Mouse (Mus musculus): Measurements from ENCODE around the gene Esp6. TPM values are rescaled to one million over a fixed set of nuclear protein-coding genes. Genes with fewer than 3 reads are reported as not detected.
"Not testable (repeated sequence)": the region's sequence is repeated elsewhere in the genome, so short reads cannot be mapped to it uniquely, and the experiment has no call there.

The Esp6 gene
- polyA plus RNA-seq (2012), result not detected in 2 replicates

DNA sequence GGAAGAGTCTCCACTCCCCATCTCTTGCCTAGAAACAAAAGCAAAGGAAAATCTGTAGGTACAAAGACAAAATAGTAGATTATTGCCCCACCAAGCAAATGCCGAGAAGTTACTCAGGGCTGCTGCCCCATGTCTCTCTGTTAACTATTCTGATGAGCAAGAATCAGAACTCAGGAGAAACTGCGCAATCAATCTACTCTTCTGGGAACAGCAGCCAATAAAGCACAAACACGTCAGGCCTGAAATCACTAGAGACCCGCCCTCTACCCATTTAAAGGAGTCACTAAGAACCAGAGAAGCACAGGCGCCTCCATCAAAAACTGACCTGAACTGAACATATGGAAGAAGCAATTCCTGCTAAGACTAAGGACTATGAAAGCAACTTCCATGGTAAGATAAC is at the start of gene Esp6:
Esp6 (plus strand) TSS at position 301 of the 400 bp plus-strand sequence.
- Histone ChIP-seq H3K4me1 (ENCODE audit: control insufficient read depth) (no peaks in the 10 kb centered on the region), H3K36me3 (ENCODE audit: control insufficient read depth) (no peaks in the 10 kb centered on the region), H3K27me3 (ENCODE audit: control insufficient read depth) (no peaks in the 10 kb centered on the region), H3K9me3 (ENCODE audit: control insufficient read depth, low read length) (no peaks in the 10 kb centered on the region), H3K4me3 (replicated peaks) (no peak within 1 kb of the TSS)
- TF ChIP-seq GATA1 (IDR thresholded peaks at IDR 0.05; ENCODE audit: low read length), result no peak
- TF ChIP-seq TAL1 (IDR thresholded peaks at IDR 0.05; ENCODE audit: low read length), result no peak

DNA sequence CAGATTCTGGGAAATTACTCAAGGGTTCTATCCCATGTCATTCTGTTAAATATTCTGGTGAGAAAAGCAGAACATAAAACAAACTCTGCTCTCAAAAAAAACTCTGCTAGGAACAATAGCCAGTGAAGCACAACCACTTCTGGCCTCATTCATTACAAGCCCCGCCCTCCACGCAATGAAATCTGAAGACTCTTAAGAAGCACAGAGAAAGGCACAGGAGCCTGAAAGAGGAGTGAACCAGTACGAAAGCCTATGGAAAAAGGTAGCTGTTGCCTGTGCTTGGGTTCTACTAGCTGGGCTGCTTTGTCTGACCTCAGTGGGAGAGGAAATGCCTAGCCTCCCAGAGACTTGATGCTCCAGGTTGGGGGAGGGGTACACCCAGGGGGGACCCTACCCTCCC is 41.5 kb upstream of the Esp6 start, which contains the start of gene Esp8:
Esp8 (plus strand) TSS at position 205 of the 400 bp plus-strand sequence.
- no peaks in the 10 kb centered on the region for H3K9me3 ChIP-seq (ENCODE audit: control insufficient read depth, low read length)
- no peaks in the 10 kb centered on the region for H3K36me3 ChIP-seq (ENCODE audit: control insufficient read depth)
- no peak for TF ChIP-seq TAL1 (IDR thresholded peaks at IDR 0.05; ENCODE audit: low read length)
- no peak for TF ChIP-seq GATA1 (IDR thresholded peaks at IDR 0.05; ENCODE audit: low read length)
- H3K27me3 ChIP-seq (ENCODE audit: control insufficient read depth), result no peaks in the 10 kb centered on the region
- no peak within 1 kb of the TSS for H3K4me3 ChIP-seq (replicated peaks)
- no peaks in the 10 kb centered on the region for H3K4me1 ChIP-seq (ENCODE audit: control insufficient read depth)

DNA sequence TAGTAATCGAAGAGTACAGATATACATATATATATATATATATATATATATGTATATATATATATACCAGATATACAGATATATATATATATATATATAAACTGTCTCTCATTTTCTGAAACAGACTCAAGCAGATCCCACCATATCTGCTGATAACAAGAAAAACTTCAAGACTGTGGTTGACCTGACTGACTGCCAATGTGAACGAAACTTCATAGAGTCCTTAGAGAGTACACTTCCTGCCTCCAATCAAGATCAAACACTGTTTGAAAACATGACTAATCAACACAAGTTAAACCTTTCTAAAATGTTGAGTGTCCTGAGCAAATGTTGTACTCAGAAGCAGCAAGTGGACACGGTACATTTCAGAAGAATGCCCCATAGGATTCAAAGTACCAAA is 31.5 kb upstream of the Esp6 start:
- no peaks in the 10 kb centered on the region for H3K4me1 ChIP-seq (ENCODE audit: control insufficient read depth)

DNA sequence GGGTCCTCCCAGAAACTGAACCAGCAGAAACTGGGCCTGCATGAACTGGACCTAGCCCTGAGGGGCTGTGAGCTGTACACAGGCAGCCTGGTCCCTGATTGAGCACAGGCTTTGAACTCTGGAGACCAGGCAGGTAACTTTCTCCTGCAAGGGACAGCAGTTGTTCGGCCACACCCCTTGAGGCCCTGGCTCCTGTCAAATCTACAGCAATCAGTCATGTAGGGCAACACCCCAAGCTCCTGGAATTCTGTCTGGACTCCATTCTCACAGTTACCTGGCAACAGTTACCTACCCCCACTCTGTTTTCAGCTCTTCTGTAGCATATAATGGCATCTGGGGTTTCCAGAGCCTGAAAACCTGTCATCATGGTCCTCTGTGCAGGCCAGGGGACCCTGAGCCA is 30.2 kb upstream of the Esp6 start:
- Histone ChIP-seq H3K9me3 (ENCODE audit: control insufficient read depth, low read length) (no peaks in the 10 kb centered on the region; the same call in 1 of the 2 replicates), H3K36me3 (ENCODE audit: control insufficient read depth) (no peaks in the 10 kb centered on the region), H3K4me1 (ENCODE audit: control insufficient read depth) (no peaks in the 10 kb centered on the region), H3K27me3 (ENCODE audit: control insufficient read depth) (no peaks in the 10 kb centered on the region), H3K4me3 (replicated peaks) (no peak overlapping the region)
- TF ChIP-seq GATA1 (IDR thresholded peaks at IDR 0.05; ENCODE audit: low read length) (no peak), TAL1 (IDR thresholded peaks at IDR 0.05; ENCODE audit: low read length) (no peak)

More for the DNA sequence above, 31.5 kb upstream of the Esp6 start:
- TF ChIP-seq GATA1 (IDR thresholded peaks at IDR 0.05; ENCODE audit: low read length) (no peak), TAL1 (IDR thresholded peaks at IDR 0.05; ENCODE audit: low read length) (no peak)
- no peaks in the 10 kb centered on the region for H3K27me3 ChIP-seq (ENCODE audit: control insufficient read depth)
- no peaks in the 10 kb centered on the region for H3K36me3 ChIP-seq (ENCODE audit: control insufficient read depth)
- no peak overlapping the region for H3K4me3 ChIP-seq (replicated peaks)
- H3K9me3 ChIP-seq (ENCODE audit: control insufficient read depth, low read length), result no peaks in the 10 kb centered on the region; the same call in 1 of the 2 replicates

DNA sequence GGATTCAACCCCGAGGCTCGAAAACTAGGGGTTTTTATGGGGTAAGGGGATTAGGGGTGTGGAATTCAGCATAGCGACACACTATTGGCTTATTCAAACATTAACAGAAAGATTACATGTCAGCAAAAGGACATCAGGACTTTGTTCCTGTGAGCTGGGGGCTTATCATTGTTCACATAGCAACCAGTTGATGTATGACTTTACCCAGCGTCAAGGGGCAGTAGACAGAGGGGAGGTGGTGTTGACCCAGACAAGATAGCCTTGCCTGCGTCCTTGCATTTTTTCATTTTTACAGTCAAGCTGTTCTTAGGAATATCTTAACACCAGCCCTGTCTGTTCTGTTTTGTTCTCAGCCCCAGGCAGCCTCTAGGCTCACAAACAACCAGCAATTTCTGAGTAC is 14.3 kb upstream of the Esp6 start:
- H3K9me3 ChIP-seq (ENCODE audit: control insufficient read depth, low read length); H3K4me3 ChIP-seq (replicated peaks); H3K4me1 ChIP-seq (ENCODE audit: control insufficient read depth); H3K36me3 ChIP-seq (ENCODE audit: control insufficient read depth); H3K27me3 ChIP-seq (ENCODE audit: control insufficient read depth): not testable (repeated sequence)

DNA sequence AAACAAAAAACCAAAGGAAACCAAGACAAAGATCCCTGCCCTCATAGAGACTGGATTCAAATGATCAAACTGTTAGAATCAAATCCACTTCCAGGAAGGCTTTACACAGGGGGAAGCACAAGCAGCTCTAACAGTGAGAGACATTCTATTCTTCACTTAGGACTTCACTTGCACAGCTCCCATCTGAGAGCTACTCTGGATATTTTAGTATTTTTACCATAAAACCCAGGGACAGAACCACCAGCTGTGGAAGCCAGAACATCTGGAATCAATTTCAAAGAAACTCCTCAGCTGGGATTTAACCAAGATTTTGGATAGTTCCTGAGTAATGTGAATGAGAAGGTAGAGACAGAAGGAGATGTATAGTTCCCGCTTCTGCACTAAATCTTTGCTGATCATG is 7.8 kb upstream of the Esp6 start:
- no peaks in the 10 kb centered on the region for H3K4me1 ChIP-seq (ENCODE audit: control insufficient read depth)
- no peak for TF ChIP-seq TAL1 (IDR thresholded peaks at IDR 0.05; ENCODE audit: low read length)
- TF ChIP-seq GATA1 (IDR thresholded peaks at IDR 0.05; ENCODE audit: low read length), result no peak
- H3K36me3 ChIP-seq (ENCODE audit: control insufficient read depth), result no peaks in the 10 kb centered on the region
- H3K4me3 ChIP-seq (replicated peaks), result no peak overlapping the region
- no peaks in the 10 kb centered on the region for H3K9me3 ChIP-seq (ENCODE audit: control insufficient read depth, low read length)
- no peaks in the 10 kb centered on the region for H3K27me3 ChIP-seq (ENCODE audit: control insufficient read depth)

DNA sequence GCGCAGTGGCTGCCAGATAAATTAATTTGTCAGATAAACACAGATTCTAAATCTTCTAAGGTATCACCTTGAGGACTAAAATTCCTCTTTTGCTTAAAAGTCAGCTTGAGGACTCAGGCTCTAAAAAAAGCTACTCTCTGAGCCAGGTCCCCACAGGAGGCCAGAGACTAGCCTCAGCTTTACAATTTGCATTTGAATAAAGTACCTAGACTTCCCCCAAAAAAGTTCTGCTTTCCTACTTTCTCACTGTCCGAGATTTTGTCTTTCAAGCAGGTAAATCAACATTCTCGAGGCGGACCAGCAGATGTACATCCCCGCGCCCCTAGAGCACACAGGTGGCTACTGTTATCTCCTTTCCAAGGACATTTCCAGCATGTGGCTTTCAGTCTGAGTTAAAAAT is 22.6 kb downstream of the Esp6 start:
- not testable (repeated sequence) for H3K4me3 ChIP-seq (replicated peaks); H3K9me3 ChIP-seq (ENCODE audit: control insufficient read depth, low read length); H3K36me3 ChIP-seq (ENCODE audit: control insufficient read depth); H3K4me1 ChIP-seq (ENCODE audit: control insufficient read depth); H3K27me3 ChIP-seq (ENCODE audit: control insufficient read depth)

DNA sequence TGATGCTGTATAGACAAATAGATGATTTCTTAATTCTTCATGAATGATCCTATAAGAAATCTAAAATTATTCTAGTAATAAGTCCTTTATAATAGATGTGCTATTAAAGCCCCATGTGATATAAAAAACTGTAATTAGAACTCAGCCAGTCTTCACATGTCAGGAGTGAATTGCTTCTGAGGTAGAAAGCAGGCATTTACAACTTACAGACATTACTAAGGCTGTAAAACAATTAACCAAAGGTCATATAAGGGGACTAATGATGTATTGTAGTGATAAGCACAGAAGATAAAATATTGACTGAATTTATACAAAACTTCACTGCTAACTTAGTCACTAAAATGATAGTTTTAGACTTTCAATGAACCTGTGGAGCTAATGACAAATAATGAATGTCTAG is 30.0 kb downstream of the Esp6 start:
- Histone ChIP-seq H3K4me3 (replicated peaks) (no peak overlapping the region), H3K27me3 (ENCODE audit: control insufficient read depth) (no peaks in the 10 kb centered on the region), H3K36me3 (ENCODE audit: control insufficient read depth) (no peaks in the 10 kb centered on the region), H3K4me1 (ENCODE audit: control insufficient read depth) (no peaks in the 10 kb centered on the region), H3K9me3 (ENCODE audit: control insufficient read depth, low read length) (no peaks in the 10 kb centered on the region)
- no peak for TF ChIP-seq GATA1 (IDR thresholded peaks at IDR 0.05; ENCODE audit: low read length)
- TF ChIP-seq TAL1 (IDR thresholded peaks at IDR 0.05; ENCODE audit: low read length), result no peak

DNA sequence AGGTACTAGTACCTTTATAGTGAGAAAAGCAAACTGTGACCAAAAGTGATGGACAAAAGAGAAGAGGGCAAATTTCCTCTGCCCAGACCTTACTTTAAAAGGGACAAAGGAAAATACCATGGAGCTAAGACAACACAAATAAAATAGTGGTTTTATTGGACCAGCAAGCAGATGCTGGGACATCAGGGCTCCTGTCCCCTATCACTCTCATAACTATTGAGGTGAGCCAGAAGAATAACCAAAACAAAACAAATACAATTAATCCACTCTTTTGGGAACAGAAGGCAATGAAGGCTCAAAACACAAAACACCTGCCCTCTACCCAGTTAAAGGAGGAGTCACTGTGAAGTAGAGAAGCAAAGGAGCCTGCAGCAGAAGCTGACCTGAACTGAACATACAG is 37.0 kb downstream of the Esp6 start, which contains the start of gene Esp4:
Esp4 (plus strand) TSS at position 301 of the 400 bp plus-strand sequence.
- Histone ChIP-seq H3K4me1 (ENCODE audit: control insufficient read depth) (no peaks in the 10 kb centered on the region), H3K27me3 (ENCODE audit: control insufficient read depth) (no peaks in the 10 kb centered on the region), H3K36me3 (ENCODE audit: control insufficient read depth) (no peaks in the 10 kb centered on the region), H3K9me3 (ENCODE audit: control insufficient read depth, low read length) (no peaks in the 10 kb centered on the region), H3K4me3 (replicated peaks) (no peak within 1 kb of the TSS)
- TF ChIP-seq GATA1 (IDR thresholded peaks at IDR 0.05; ENCODE audit: low read length), result no peak
- TF ChIP-seq TAL1 (IDR thresholded peaks at IDR 0.05; ENCODE audit: low read length), result no peak

Other genes starting within 250 kb of the Esp6 start
- not detected in 2 replicates for gene Crisp1, start 242.3 kb upstream of the Esp6 start, polyA plus RNA-seq (2012)
- gene Esp8, start 41.5 kb upstream of the Esp6 start, polyA plus RNA-seq (2012), result not detected in 2 replicates
- not detected in 2 replicates for gene Esp4, start 37.1 kb downstream of the Esp6 start, polyA plus RNA-seq (2012)
- gene Esp3, start 70.6 kb downstream of the Esp6 start, polyA plus RNA-seq (2012), result not detected in 2 replicates
- gene Esp1, start 165.6 kb downstream of the Esp6 start, polyA plus RNA-seq (2012), result not detected in 2 replicates
- gene Crisp2, start 245.5 kb downstream of the Esp6 start, polyA plus RNA-seq (2012), result not detected in 2 replicates
- gene Rhag, start 249.6 kb downstream of the Esp6 start, polyA plus RNA-seq (2012), result 6.6 and 13.1 TPM in 2 replicates

Measured in erythroblast, embryonic 14.5 days (primary cell).